14 mouse cellular contexts compared by ENCODE assay signal in the genomic region with DNA sequence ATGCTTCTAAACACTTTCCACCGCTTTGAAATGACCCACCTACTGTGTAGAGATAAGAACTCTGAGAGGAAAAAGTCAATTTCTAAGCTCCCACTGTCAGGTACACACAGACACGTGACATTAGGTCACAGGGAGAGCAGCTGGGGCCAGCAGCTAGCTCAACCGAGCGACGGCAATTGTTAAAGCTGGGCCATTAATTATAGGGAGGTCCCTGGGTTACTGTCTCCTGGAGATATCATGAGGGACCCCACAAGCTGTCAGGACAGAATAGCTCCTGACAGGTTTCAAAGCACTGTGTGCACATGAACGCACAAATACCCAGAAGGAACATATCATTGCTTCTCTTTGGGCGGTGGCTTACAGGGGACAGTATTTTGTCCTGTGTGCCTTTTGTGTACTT.
"Had no signal": no experiment of that assay in that cellular context is flagged by ENCODE, and none has a peak within 500 bp of the region (broad histone marks: within the 10 kb centered on the region; RNA-seq: fewer than 3 reads in every experiment).

No protein-coding gene starts in this region.

- H3K4me3 ChIP-seq: kidney, embryonic 15.5 days; limb, embryonic 15.5 days; liver, embryonic 12.5 days; midbrain, embryonic 10.5 days; myocyte had no signal

- H3K4me2 ChIP-seq: kidney, embryonic 15.5 days; limb, embryonic 15.5 days; liver, embryonic 12.5 days; lung, embryonic 14.5 days had no signal

- H3K9ac ChIP-seq: kidney, embryonic 15.5 days; limb, embryonic 15.5 days; liver, embryonic 12.5 days; lung, embryonic 14.5 days had no signal

- DNase-seq: kidney, adult 2 months; kidney, postnatal 14 days; lung, embryonic 14.5 days; lung, postnatal 10 days; lung, postnatal 4 days; right cerebral cortex, postnatal 4 days; spleen, adult 18-20 months; thymus, adult 18-20 months; thymus, postnatal 14 days had no signal

- H3K27me3 ChIP-seq: kidney, embryonic 15.5 days; limb, embryonic 15.5 days; liver, embryonic 12.5 days had no signal

- ATAC-seq: liver, embryonic 12.5 days had no signal

- H3K27ac ChIP-seq: kidney, embryonic 15.5 days; limb, embryonic 15.5 days; liver, embryonic 12.5 days; midbrain, embryonic 10.5 days had no signal

- H3K9me3 ChIP-seq: kidney, embryonic 15.5 days; limb, embryonic 15.5 days; liver, embryonic 12.5 days; midbrain, embryonic 10.5 days had no signal

- H3K36me3 ChIP-seq: liver, embryonic 12.5 days had no signal

- H3K4me1 ChIP-seq: kidney, embryonic 15.5 days; limb, embryonic 15.5 days; liver, embryonic 12.5 days; midbrain, embryonic 10.5 days had no signal
